Mouse (Mus musculus) heart, postnatal 0 days (tissue): Measurements from ENCODE around the gene Haspin. TPM values are rescaled to one million over a fixed set of nuclear protein-coding genes. Genes with fewer than 3 reads are reported as not detected.
A peak's percentile ranks its signal among the peaks of the same experiment; 100 is the strongest.

Experiments
- ATAC-seq: fragments of 200-750 bp; cut with Nextera tagmentation; 2 replicates; pipeline ENCODE4 v1.8.0; 2017; ENCODE audit warnings: low read depth, moderate number of reproducible peaks, moderate library complexity; ENCODE audit not compliant: insufficient read depth
- DNase-seq: peaks from one replicate; pipeline ENCODE4 v3.0.0-alpha.2; 2016; ENCODE audit warnings: low spot score
- H3K27ac ChIP-seq: fragments of 300-500 bp; sonication (generic); 2 replicates; pipeline ENCODE4 v1.5.1; 2014; ENCODE audit warnings: low read depth, mild to moderate bottlenecking
- H3K27me3 ChIP-seq: fragments of 300-500 bp; sonication (generic); 2 replicates; pipeline ENCODE4 v1.6.1; 2014; ENCODE audit warnings: low read length, mixed read lengths; ENCODE audit not compliant: control insufficient read depth, insufficient read depth
- H3K36me3 ChIP-seq: fragments of 300-500 bp; sonication (generic); replicated peaks from 2 replicates; pipeline ENCODE4 v1.6.1; 2014; ENCODE audit warnings: low read length, mixed read lengths; ENCODE audit not compliant: control insufficient read depth, insufficient read depth
- H3K4me1 ChIP-seq: fragments of 300-500 bp; sonication (generic); 2 replicates; pipeline ENCODE4 v1.6.1; 2014; ENCODE audit warnings: antibody characterized with exemption; ENCODE audit not compliant: control insufficient read depth, insufficient read depth
- H3K4me2 ChIP-seq: fragments of 300-500 bp; sonication (generic); 2 replicates; pipeline ENCODE4 v1.6.1; 2014; ENCODE audit warnings: low read depth, mild to moderate bottlenecking, low read length, moderate library complexity
- H3K4me3 ChIP-seq: fragments of 300-500 bp; sonication (generic); 2 replicates; pipeline ENCODE4 v1.5.1; 2014; ENCODE audit warnings: low read depth, low read length
- H3K9ac ChIP-seq: fragments of 300-500 bp; sonication (generic); replicated peaks from 2 replicates; pipeline ENCODE4 v1.6.1; 2014; ENCODE audit warnings: low read depth, low read length, mixed read lengths
- H3K9me3 ChIP-seq: fragments of 300-500 bp; sonication (generic); replicated peaks from 2 replicates; pipeline ENCODE4 v1.6.1; 2016; ENCODE audit warnings: low read length; ENCODE audit not compliant: control insufficient read depth
- CTCF ChIP-seq: IDR thresholded peaks from 2 replicates; pipeline ENCODE4 v1.5.1; 2016; ENCODE audit warnings: antibody characterized with exemption, control low read depth, low read depth
- EP300 ChIP-seq: IDR thresholded peaks from 2 replicates; pipeline ENCODE4 v1.6.1; 2016; ENCODE audit warnings: antibody characterized with exemption, low read depth
- WGBS: fragments of 180-500 bp; shearing (Covaris S2); extraction: QIAGEN DNeasy Blood & Tissue Kit; methylation state at CpG from one replicate; pipeline ENCODE4 v1.1.7; 2014; 5-methylcytosine and 5-hydroxymethylcytosine counted together
- polyA plus RNA-seq: library from polyadenylated mRNA; unstranded; fragments of >200 nt; fragmentation: Nextera tagmentation; extraction: Ambion mirVana; gene quantifications from 2 replicates; pipeline ENCODE4 v1.2.1, GENCODE M21; 2015
- total RNA-seq: library from RNA; depleted of rRNA; stranded (reverse); fragments of >200 nt; gene quantifications from 2 replicates; pipeline ENCODE4 v1.2.3, GENCODE M21; 2014; ENCODE audit warnings: low replicate concordance

Gene Haspin
- total and polyA plus RNA-seq, 2 experiments from 2014 or later: 4.0 to 6.0 TPM

DNA sequence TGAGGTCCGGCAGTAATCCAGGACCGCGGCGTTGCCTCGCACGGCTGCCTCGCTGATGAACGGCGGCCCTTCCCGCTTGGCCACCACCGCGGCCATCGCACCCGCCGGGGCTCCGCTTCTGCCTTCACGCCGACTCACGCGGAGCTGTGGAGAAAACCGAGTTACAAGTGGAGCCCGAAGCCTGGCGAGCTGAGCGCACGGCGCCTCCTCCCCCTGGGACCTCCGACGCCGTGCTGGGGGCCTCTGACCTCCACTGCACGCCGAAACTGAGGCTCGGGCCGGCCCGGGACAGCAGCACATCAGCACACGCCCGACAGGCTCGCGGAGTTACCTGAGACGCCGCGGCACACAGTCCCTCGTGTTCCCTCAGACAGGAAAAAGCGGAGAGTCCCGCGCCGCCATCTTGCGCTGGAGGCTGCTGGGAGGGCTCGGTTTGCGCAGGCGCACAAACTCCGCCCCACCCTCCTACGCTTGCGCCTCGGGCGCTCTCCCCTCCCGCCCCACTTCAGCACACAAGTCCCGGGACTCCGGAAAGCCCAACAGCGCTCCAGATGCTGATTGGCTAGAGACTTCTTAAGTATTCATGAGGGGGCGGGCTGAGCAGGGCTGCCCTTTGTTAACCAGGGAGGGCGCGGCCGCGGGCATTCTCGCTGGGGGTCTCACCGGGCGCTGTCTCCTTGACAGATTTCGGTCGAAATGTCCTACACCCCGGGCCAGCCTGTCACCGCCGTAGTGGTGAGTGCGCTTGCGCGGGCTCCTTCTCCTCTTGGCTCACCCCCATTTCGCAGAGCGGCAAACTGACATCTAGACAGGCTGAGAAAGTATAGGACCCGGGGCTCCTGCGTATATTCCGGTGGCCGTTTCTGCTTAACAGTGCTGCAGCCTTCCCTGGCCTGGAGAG, 38.8 kb upstream of the Haspin start, which contains the start of the genes Emc6 and Tax1bp3:
TSS of gene Emc6 (minus strand) at position 430 of the 901 bp plus-strand sequence.
TSS of gene Tax1bp3 (plus strand) at position 476 of the 901 bp plus-strand sequence.
- TF ChIP-seq EP300 (peak; percentile 23; the same call in 1 of the 2 replicates), CTCF (no peak)

GRCm38 (mm10) chr11:73176186-73176585, 38.1 kb upstream of the Haspin start:
- H3K27me3 ChIP-seq: no peaks in the 10 kb centered on the region
- ATAC-seq (no peak), DNase-seq (no peak)
- peak overlapping the region; percentile 77 for H3K4me3 ChIP-seq
- H3K4me2 ChIP-seq: peak overlapping the region; percentile 86
- H3K9ac ChIP-seq: peak overlapping the region; percentile 83
- peaks cover 20% of the 10 kb centered on the region for H3K36me3 ChIP-seq
- H3K4me1 ChIP-seq: peaks cover 30% of the 10 kb centered on the region; the same call in 1 of the 2 replicates
- WGBS: 2% methylated on average over 15 of the region's 15 CpGs
- peak overlapping the region; percentile 97 for H3K27ac ChIP-seq
- TF ChIP-seq CTCF (no peak), EP300 (no peak)
- H3K9me3 ChIP-seq: no peaks in the 10 kb centered on the region

More for the DNA sequence above, 38.8 kb upstream of the Haspin start, which contains the start of the genes Emc6 and Tax1bp3:
- Histone ChIP-seq H3K9ac (peak within 1 kb of the TSS; percentile 83), H3K36me3 (peaks cover 21% of the 10 kb centered on the region), H3K27ac (peak within 1 kb of the TSS; percentile 97), H3K4me2 (peak within 1 kb of the TSS; percentile 86), H3K9me3 (no peaks in the 10 kb centered on the region), H3K4me1 (peaks cover 28% of the 10 kb centered on the region; the same call in 1 of the 2 replicates), H3K4me3 (peak within 1 kb of the TSS; percentile 77), H3K27me3 (no peaks in the 10 kb centered on the region)
- DNase-seq (peak; percentile 99), ATAC-seq (peak; percentile 97)
- WGBS: under 1% methylated on average over 71 of the region's 81 CpGs

DNA sequence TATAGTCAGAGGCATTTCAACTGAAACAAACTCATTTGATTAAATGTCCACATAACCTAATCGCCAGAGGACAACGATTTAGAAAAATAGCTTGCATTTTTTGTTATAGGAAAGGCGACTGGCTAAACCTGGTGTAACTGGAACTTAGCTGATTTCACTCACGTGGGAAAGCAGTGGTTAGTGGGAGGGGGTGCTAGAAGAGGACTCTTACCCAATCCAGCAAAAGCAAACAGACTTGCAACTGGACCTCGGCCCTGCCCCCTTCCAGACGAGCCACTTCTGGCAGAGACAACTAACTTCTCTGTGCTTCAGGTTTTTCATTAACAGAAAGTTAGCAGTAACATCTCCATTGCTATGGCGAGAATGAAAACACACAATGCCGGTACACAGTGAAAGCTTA, 37.5 kb upstream of the Haspin start:
- peak overlapping the region; percentile 83; the same call in 1 of the 2 replicates for H3K9ac ChIP-seq
- peaks cover 17% of the 10 kb centered on the region for H3K36me3 ChIP-seq

DNA sequence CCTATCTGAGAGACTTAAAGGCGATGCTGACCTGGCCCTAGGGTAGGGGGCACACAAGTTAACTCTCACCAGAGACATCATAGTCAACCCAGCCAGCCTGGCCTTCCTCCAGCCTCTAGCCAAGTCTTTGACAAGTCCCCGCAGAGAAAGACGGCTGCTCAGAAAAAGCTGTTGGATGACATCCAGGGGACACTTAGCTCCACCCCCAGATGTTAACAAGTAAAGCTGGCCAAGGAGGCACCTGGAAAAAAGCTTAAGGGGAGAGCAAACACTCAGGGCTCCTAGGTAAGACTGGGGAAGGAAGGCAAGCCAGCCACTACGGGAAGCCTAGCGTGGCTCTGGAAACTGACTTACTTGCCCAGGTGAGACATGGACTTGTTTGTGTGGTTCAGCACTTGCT, 34.1 kb upstream of the Haspin start:
- H3K4me3 ChIP-seq: no peak overlapping the region
- TF ChIP-seq CTCF (no peak), EP300 (no peak)
- H3K4me1 ChIP-seq: peaks cover 21% of the 10 kb centered on the region; the same call in 1 of the 2 replicates
- no peak for ATAC-seq
- H3K27me3 ChIP-seq: no peaks in the 10 kb centered on the region
- H3K9ac ChIP-seq: no peak overlapping the region; the same call in 1 of the 2 replicates
- H3K36me3 ChIP-seq: 0 out of 2 replicates have a peak, but pooled peaks cover 5% of the 10 kb centered on the region
- H3K9me3 ChIP-seq: no peaks in the 10 kb centered on the region
- WGBS: 29% methylated on average over 5 of the region's 5 CpGs
- H3K4me2 ChIP-seq: no peak overlapping the region
- peak overlapping the region; percentile 50; the same call in 1 of the 2 replicates for H3K27ac ChIP-seq
- peak; percentile 37 for DNase-seq

More for the DNA sequence above, 37.5 kb upstream of the Haspin start:
- H3K27ac ChIP-seq: no peak overlapping the region
- no peaks in the 10 kb centered on the region for H3K9me3 ChIP-seq
- no peak for ATAC-seq
- peak overlapping the region; percentile 86 for H3K4me2 ChIP-seq
- no peak for DNase-seq
- TF ChIP-seq CTCF (no peak), EP300 (no peak)
- 45% methylated on average over 8 of the region's 8 CpGs for WGBS
- H3K27me3 ChIP-seq: no peaks in the 10 kb centered on the region
- H3K4me1 ChIP-seq: peaks cover 30% of the 10 kb centered on the region; the same call in 1 of the 2 replicates
- H3K4me3 ChIP-seq: peak overlapping the region; percentile 77

DNA sequence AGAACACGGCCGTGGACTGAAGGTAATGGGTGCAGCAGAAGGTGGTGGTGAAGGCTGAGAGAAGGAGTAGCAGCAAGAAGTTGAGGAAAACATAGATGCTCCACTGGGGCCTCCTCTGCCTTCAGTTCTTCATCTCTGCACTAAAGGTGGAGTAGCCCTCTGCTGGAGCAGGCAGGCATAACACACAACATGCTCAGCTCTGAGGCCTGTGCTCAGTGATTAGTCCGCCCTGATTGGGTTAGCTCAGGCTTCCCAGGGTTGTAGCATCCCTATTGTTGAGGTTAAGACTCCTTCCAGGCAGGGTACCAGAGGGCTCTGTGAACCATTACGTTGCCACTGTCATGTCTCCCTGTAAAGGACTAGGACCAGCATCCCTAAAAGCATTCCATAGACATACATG, 31.1 kb upstream of the Haspin start:
- TF ChIP-seq EP300 (no peak), CTCF (peak; percentile 71)
- no peak overlapping the region for H3K27ac ChIP-seq
- no peak overlapping the region for H3K4me2 ChIP-seq
- ATAC-seq (no peak), DNase-seq (no peak)
- 0 out of 2 replicates have a peak, but pooled peaks cover 3% of the 10 kb centered on the region for H3K36me3 ChIP-seq
- peaks cover 10% of the 10 kb centered on the region; the same call in 1 of the 2 replicates for H3K4me1 ChIP-seq
- H3K4me3 ChIP-seq: no peak overlapping the region
- no peaks in the 10 kb centered on the region for H3K27me3 ChIP-seq
- WGBS: 43% methylated on average over 4 of the region's 4 CpGs
- H3K9ac ChIP-seq: no peak overlapping the region
- no peaks in the 10 kb centered on the region for H3K9me3 ChIP-seq
